ENCODE assay signal across 23 mouse cellular contexts in genomic region chr9:119330186-119330963, GRCm38 (mm10). TPM values are rescaled to one million over a fixed set of nuclear protein-coding genes. Genes with fewer than 3 reads are reported as not detected.
DNase-seq lines count a peak whose midpoint lies in the region; TF ChIP-seq lines count a peak whose summit lies in the region.
"Had no signal": no experiment of that assay in that cellular context is flagged by ENCODE, and none has a peak within 500 bp of the region (broad histone marks: within the 10 kb centered on the region; RNA-seq: fewer than 3 reads in every experiment).

No protein-coding gene starts in this region.

- H3K4me3 ChIP-seq in gastrocnemius, adult 2 months = no peak overlapping the region
- H3K4me3 ChIP-seq: left cerebral cortex, adult 2 months; limb, embryonic 10.5 days; liver, embryonic 13.5 days; midbrain, embryonic 12.5 days had no signal

- H3K27ac ChIP-seq in gastrocnemius, adult 2 months = no peak overlapping the region
- H3K27ac ChIP-seq: left cerebral cortex, adult 2 months; limb, embryonic 10.5 days; liver, embryonic 13.5 days; macrophage; midbrain, embryonic 12.5 days had no signal

- DNase-seq in gastrocnemius, adult 2 months = peak; percentile 60
- DNase-seq in gastrocnemius, postnatal 10 days = no peak
- DNase-seq in urinary bladder, postnatal 25 days (ENCODE audit: low spot score) = peak; percentile 27
- DNase-seq in urinary bladder, postnatal 10 days (ENCODE audit: low spot score) = no peak
- peak; percentile 99 for DNase-seq in gonadal fat pad, adult 2 months (ENCODE audit: low read depth)
- no peak for DNase-seq in embryo, embryonic 10.5 days (ENCODE audit: low spot score)
- DNase-seq in cerebellum, postnatal 4 days (ENCODE audit: low spot score in 2 of 2) = no peak
- DNase-seq: cerebellum, adult 8-10 months; heart, adult 18-20 months; kidney, adult 18-20 months; kidney, postnatal 10 days; liver, embryonic 13.5 days; retina, postnatal 1 day; thymus, adult 2 months had no signal

- intact Hi-C loops in gastrocnemius, adult 2 months (cut with DNase I) = no loop called here

- TF ChIP-seq CTCF in gastrocnemius, adult 2 months (IDR thresholded peaks at IDR 0.05) = no peak

RNA-seq across cellular contexts. Expression of gene Oxsr1, which starts 8.1 kb away (rescaled TPM):
- 10 to 100 TPM; 55.9 to 64.1 TPM for total RNA-seq in gastrocnemius, adult 2 months (2021)
- total RNA-seq in gastrocnemius, postnatal 10 days (2021) = 10 to 100 TPM; 32.9 to 33.7 TPM
- 19.3 and 19.4 TPM in 2 replicates for polyA plus RNA-seq in gonadal fat pad, adult 2 months (2012; rRNA removed)

RNA-seq across cellular contexts. Expression of gene Acaa1a, which starts 9.1 kb away (rescaled TPM):
- total RNA-seq in gastrocnemius, adult 2 months (2021) = 10 to 100 TPM; 31.1 to 42.3 TPM
- 10 to 100 TPM; 42.0 to 44.0 TPM for total RNA-seq in gastrocnemius, postnatal 10 days (2021)
- 192 and 217 TPM in 2 replicates for polyA plus RNA-seq in gonadal fat pad, adult 2 months (2012; rRNA removed)

RNA-seq across cellular contexts. Expression of gene Myd88, which starts 10.8 kb away (rescaled TPM):
- 1 to 10 TPM; 4.3 to 5.0 TPM for total RNA-seq in gastrocnemius, adult 2 months (2021)
- total RNA-seq in gastrocnemius, postnatal 10 days (2021) = 10 to 100 TPM in 1 of 2 experiments, 1 to 10 TPM in 1; 8.7 to 10.5 TPM
- polyA plus RNA-seq in gonadal fat pad, adult 2 months (2012; rRNA removed) = 33.9 and 40.7 TPM in 2 replicates

RNA-seq across cellular contexts. Expression of gene Xylb, which starts 26.8 kb away (rescaled TPM):
- under 1 TPM; 0.13 to 0.14 TPM for total RNA-seq in gastrocnemius, adult 2 months (2021)
- under 1 TPM; 0.47 to 0.88 TPM for total RNA-seq in gastrocnemius, postnatal 10 days (2021)
- polyA plus RNA-seq in gonadal fat pad, adult 2 months (2012; rRNA removed) = 12.8 and 24.9 TPM in 2 replicates

RNA-seq across cellular contexts. Expression of gene Slc22a14, which starts 35.0 kb away (rescaled TPM):
- not detected for total RNA-seq in gastrocnemius, adult 2 months (2021)
- not detected for total RNA-seq in gastrocnemius, postnatal 10 days (2021)
- polyA plus RNA-seq in gonadal fat pad, adult 2 months (2012; rRNA removed) = 1.9 and 2.2 TPM in 2 replicates
- total RNA-seq: heart, adult 18-20 months; hematopoietic stem cell, adult 5-6 weeks; left cerebral cortex, adult 2 months had no signal
- polyA plus RNA-seq: C2C12; forebrain, embryonic 14.5 days; heart, embryonic 14.5 days; limb, embryonic 10.5 days; liver, embryonic 13.5 days; macrophage; midbrain, embryonic 12.5 days; small intestine, adult 2 months had no signal

Comparison
In these comparisons a context has a peak if more than half of its experiments do, and no peak if none do; other contexts are left out.
1. DNase-seq: peak in gastrocnemius, adult 2 months (single experiment), urinary bladder, postnatal 25 days (single experiment) and gonadal fat pad, adult 2 months (single experiment); none in gastrocnemius, postnatal 10 days (single experiment), urinary bladder, postnatal 10 days (single experiment), embryo, embryonic 10.5 days (single experiment) and cerebellum, postnatal 4 days (0 of 2).